Mouse (Mus musculus) bone marrow macrophage, adult 2 months (primary cell): ENCODE measurements at regions not wholly inside any gene's neighbourhood (a gene's known extent, or its start where the extent isn't known, plus 50 kb on each side); places are given as distances from the start of the nearest gene placed in this dataset.

Experiments used
- CTCF ChIP-seq: IDR thresholded peaks from 2 replicates; pipeline ENCODE4 v1.5.1; 2012; ENCODE audit warnings: low read depth, mild to moderate bottlenecking, low read length, moderate library complexity
- POLR2A ChIP-seq: IDR thresholded peaks from 2 replicates; pipeline ENCODE4 v1.6.1; 2012; ENCODE audit warnings: mild to moderate bottlenecking, low read depth, low read length, borderline replicate concordance

- TF ChIP-seq POLR2A (no peak), CTCF (no peak)
Measured at GRCm38 (mm10) chr7:135996896-135997295, 280.7 kb upstream of the Mki67 start.
